Mouse (Mus musculus) v-Abl transformed pro-B cells (cell line): ENCODE measurements around the gene Slc50a1.

Experiments
- in situ Hi-C, 2 experiments: fragments of 400-800 bp; cut with MboI; formaldehyde crosslinking; loops; one replicate each; pipeline ENCODE4 v1.15.1; 2025; ENCODE audit not compliant: unreplicated experiment in 2 of 2

The Slc50a1 gene

DNA sequence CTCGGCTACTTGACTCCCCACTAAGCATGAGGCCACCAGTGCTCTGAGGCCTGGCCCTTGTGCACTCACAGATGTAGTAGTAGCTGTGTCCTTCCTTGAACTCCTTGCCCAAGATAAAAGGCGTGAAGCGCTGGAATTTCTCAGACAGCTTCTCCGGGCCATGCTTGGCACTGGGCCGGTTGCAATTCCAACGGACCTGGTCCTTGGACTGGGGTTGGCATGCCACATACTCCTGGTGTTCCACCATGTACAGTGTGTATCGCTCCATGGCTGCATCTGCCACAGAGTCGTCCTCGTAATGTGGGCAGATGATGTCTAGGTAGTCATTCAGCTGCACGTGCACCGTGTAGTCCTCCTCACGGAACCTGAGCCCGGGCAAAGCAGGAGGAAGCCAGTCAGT is 5.7 kb upstream of the Slc50a1 start:
- in situ Hi-C loops: no loop called here

DNA sequence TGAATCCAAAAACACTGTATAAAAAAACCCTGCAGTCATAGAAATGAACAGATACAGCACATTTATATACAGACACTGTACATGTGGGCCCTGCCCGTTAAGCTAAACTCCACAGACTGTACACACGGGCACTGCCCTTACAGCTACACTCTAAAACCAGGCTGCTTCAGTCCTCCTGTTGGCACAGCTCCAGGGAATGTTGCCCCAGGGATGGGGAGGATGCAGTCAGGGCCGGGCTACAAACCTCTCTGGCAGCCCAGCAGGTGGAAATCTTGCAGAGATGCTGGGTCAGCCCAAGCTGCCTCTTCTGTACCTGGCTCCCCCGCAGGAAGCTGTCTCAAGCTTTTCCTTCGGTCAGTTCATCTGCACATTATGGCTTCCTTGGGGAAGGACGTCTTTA is 1.4 kb upstream of the Slc50a1 start:
- in situ Hi-C loops: no loop called here

DNA sequence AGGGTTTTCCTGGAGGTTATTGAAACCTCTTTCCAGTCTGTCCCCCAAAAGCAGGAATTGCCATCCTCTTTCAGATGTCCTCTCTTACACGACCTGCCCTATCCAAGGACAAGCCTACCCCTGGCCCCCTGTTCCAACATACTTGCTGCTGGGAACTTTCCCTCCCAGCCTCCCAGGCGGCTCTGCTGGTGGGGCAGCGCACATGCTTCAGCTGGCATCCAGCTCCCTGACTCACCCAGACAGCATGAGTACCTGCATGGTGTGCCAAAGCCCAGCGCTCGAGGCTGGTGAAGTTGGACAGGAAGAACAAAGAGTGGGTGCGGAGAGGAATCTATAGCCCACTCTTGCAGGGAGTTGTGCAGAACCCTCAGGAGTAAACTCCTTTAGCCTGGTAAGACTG is 521 bp upstream of the Slc50a1 start:
- in situ Hi-C loops: no loop called here

DNA sequence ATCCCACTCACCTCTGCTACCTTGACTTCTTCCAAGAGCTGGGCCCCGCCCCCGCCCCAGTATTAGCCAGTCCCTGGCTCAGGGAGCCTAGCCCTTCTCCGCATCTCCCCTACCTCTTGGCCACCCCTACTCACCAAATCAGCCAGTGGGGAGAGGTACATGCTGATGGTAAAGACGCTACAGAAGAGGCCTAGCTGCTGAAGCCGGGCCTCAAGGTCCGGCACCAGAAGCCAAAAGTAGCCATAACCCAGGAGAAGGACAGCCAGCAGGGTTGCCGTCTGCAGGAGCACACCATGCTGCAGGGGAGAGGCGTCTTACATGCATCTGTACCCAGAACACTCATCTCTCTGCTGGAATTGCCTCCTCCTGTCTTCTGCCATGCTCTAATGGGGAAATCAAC is 1.5 kb downstream of the Slc50a1 start:
- in situ Hi-C loops: no loop called here

DNA sequence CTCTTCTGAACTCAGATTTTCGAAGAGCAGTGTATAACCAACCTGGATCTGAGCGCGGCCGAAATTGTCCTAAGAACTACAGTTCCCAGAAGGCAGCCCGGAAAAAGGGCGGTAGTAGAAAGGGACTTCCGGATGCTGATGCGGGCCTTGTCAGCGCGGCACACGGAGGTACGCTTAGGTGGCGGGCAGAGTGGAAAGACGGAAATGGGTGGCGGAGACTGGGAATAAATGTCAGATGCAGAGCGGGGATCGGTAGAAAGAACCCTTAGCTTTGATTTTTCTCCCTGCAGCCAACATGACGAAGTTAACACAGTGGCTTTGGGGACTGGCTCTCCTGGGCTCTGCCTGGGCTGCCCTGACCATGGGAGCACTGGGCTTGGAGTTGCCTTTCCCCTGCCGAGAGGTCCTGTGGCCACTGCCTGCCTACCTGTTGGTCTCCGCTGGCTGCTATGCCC is 3.9 kb downstream of the Slc50a1 start:
- in situ Hi-C loops: no loop called here

DNA sequence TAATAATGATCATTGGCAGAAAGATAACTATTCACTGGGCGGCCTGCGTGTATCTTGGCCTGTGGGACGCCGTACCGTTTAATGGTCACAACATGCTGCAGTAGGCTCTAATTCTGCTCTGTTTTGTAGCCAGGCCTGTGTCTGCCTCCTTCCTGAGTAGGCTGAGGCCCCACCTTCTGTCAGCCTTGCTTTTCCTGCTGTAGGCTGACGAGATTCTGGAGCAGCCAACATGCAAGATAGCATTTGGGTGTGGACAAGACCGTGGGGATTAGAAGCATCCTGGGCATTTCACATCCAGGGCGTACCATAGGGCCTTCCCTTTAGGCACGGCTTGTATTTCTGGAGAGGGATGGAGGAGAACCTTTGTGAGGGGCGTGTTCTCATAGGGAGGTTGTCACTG is 8.0 kb downstream of the Slc50a1 start:
- in situ Hi-C loops: no loop called here

DNA sequence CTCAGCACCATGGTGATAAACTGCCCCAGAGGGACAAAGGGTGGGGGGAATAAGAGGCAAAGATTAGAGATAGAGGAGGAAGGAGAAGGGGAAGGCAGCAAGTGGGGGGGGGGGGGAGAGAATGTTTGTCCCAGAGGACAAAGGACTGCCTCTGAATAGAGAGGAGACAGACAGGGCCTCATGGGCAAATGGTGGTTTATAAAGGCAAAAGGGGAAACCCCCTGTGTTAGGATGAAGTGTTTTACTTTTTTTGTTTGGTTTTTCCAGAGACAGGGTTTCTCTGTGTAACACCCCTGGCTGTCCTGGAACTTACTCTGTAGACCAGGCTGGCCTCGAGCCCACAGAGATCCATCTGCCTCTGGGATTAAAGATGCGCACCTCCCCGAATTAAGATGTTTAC is 10.2 kb downstream of the Slc50a1 start:
- in situ Hi-C loops: no loop called here

DNA sequence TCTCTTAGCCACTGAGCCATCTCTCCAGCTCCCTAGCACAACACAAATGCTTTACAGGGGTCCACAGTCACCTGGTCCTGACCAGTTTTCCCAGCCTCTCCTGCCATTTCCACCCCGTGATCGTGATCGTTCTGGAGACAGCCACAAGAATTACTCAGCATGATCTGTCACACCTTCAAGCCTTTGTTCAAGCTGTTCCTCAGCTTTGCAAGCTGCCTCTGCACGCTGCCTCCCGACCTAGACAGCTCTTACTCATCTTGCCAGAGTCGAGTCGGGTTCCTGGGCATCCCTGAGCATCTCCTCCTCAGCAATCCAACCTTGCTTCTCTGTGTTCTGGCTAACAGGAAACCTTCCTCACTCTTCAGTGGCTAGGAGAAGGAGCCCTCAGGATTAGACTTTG is 11.3 kb downstream of the Slc50a1 start, which contains the start of gene Dpm3:
Gene Dpm3, plus strand, starts transcription at position 283 of the 400 bp plus-strand sequence.
- in situ Hi-C loops: no loop called here

DNA sequence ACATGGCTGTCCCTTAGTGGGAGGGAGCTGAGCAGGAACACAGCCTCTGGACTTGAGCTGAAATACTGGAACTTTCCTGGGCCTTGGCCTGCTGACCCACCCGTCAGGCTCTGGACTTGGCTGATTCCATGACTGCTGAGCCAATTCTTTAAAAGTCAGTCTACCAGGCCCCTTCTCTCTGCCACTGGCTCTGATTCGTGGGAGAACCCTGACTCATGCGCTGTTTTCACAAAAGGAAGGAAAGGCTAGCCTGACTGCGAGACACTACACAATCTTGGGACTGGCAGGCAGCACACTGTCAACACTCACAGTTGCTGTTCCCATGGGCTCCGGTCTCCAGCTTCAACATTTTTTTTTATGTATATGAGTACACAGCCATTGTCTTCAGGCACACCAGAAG is 14.2 kb downstream of the Slc50a1 start:
- in situ Hi-C loops: no loop called here

DNA sequence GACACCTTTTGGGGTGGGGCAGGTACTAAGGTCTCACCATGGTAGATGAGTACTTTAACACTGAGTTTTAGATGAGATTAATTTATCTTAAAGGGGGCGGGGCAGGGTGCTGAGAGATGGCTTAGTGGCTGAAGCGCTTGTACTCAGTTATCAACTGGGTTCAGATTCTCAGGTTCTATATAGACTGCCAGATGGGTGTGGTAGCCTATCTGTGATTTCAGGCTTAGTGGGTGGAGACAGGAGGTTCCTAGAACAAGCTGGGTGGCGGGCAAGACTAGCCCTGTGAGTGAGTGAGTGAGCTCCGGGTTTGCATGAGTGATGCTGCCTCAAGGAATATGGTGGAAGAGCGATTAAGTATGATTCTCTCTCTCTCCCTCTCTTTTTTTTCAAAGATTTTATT is 15.4 kb downstream of the Slc50a1 start:
- in situ Hi-C loops: no loop called here

DNA sequence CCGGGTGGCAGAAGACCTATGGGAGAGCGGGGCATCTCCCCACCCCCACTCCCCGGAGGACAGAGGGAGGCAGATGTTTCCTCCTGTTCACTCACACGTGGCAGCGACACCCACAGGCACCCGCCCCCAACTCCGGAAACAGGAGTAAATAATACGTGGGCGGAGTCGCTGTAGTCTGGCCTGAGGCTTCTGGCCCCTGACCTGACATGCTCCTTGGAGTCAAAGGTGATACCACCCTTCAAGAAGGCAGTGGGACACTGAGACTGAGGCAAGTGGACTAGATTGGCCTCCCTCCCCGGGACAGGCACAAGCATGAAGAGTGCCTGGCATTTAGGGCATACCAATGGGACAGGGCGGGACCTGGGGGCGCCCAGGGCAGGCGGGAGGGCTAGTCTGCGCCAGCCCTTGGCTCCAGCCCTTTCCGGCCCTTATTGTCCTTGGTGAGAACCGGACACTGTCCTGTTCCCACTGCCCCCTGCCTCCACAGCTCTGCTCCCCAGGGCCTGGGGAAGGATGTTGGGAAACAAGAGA is 18.9 kb downstream of the Slc50a1 start:
- in situ Hi-C loops: no loop called here

DNA sequence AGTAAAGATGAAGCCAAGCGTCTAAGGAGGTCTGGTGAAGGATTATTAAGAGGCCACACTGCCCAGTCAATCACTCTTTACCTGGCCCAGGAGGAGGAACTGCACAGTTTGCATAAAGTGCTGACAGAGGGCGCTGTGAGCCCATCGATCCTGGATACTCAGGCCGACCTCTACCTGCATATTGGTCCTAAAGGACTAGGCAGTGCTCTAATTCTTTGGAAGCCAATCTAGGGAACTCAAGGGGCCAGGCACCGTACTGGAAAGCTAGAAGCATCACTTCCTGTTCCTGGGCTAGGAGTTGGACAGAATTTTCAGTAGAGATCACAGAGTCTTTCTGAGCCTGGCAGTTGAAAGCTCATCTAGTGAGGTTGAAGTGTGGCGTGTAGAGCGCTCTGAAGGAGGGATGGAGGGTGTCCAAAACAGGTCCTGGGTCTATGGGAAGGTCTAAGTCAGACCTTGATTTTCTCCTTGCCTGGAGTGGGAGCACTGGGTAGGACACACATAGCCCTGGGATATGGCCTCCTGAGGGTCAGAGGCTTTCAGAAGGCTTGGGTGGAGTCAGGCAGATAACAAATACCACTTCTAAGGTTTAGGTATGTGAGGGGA is 19.8 kb downstream of the Slc50a1 start:
- in situ Hi-C loops: no loop called here

DNA sequence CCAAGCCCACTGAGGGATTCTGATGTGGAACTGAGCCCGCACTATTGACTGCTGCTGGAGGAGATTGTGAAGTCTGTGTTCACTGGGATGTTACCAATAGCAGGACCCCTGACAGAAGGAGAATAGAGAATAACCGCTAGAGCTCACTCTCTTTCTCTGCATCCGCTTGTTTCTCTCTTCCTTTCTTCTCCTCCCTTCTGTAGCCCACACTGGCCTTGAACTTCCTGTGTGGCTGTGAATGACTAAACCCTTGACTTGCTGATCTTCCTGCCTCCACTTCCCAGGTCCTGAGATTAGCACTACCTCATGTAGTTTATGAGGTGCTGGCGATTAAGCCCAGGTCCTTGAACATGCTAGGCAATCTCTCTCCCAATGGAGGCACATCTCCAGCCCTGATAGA is 22.9 kb downstream of the Slc50a1 start:
- in situ Hi-C loops: loop anchor here (5.0 to 10.0 kb wide), 4 partner anchors 35 to 527 kb away; partner anchors contain the start of genes Efna1 (in 2 of the 2) and Ube2q1 (in 1 of the 2)

DNA sequence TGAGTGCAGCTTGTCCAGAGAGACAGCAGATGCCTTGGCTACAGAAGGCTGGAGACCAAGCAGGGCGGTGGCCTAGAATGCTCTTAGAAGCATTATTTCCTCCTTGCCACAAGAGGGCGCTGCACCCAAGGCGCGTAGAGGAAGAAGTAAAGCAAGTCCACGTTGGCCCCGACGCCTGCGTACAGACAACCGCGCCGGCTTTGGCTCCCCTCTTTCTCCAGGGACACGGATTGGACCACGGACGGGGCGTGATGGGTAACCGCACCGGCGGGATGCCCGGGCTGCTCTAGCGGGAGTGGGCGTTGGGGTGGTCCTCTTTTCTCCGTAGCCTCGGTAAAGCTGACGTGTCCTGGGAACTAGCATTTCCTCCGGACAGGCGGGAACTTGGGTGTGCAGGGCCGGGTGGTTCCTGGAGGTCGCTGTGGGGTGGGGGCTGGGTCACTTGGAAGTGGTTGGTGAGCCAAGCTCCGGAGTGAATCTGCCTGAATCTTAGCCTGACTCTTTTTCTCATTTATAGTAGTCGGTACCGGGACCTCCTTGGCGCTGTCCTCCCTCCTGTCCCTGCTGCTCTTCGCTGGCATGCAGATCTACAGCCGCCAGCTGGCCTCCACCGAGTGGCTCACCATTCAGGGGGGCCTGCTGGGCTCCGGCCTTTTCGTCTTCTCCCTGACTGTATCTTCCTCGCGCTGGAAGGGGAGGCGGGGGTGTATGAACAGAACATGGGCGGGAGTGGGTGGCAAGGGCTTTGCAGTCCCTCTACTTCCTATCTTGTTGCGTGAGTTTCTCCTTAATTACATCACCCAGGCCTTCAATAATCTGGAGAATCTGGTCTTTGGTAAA is 23.9 kb downstream of the Slc50a1 start, which contains the start of gene Trim46:
Gene Trim46, minus strand, starts transcription at position 49 of the 840 bp plus-strand sequence.
- in situ Hi-C loops: loop anchor here (5.0 to 10.0 kb wide), 4 partner anchors 36 to 528 kb away; partner anchors contain the start of genes Efna1 (in 2 of the 2) and Ube2q1 (in 1 of the 2)

DNA sequence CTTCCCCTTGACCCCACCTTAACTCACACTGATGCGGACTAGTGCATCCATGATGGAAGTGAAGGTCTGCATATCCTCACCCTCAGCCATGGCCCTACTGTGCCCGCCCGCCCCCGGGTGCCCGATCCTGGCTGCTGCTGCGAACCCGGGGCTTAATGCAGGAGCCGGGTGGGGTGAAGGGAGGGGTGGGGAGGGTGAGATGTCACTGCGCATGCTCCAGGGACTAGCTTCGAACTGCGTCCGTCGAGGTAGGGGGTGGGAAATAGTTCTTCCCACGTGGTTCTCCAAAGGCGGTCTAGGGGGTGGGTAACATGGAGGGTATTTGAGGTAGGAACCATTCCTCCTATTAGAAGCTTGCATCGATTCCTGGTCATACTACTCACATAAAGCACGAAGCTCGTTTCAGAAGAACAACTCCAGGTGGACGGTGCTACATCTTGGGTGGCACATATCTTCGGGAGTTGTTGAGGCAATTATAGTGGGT is 24.6 kb downstream of the Slc50a1 start, which contains the start of gene Krtcap2:
Gene Krtcap2, plus strand, starts transcription at position 279 of the 484 bp plus-strand sequence.
- in situ Hi-C loops: loop anchor here (5.0 to 10.0 kb wide), 4 partner anchors 37 to 529 kb away; partner anchors contain the start of genes Efna1 (in 2 of the 2) and Ube2q1 (in 1 of the 2)

DNA sequence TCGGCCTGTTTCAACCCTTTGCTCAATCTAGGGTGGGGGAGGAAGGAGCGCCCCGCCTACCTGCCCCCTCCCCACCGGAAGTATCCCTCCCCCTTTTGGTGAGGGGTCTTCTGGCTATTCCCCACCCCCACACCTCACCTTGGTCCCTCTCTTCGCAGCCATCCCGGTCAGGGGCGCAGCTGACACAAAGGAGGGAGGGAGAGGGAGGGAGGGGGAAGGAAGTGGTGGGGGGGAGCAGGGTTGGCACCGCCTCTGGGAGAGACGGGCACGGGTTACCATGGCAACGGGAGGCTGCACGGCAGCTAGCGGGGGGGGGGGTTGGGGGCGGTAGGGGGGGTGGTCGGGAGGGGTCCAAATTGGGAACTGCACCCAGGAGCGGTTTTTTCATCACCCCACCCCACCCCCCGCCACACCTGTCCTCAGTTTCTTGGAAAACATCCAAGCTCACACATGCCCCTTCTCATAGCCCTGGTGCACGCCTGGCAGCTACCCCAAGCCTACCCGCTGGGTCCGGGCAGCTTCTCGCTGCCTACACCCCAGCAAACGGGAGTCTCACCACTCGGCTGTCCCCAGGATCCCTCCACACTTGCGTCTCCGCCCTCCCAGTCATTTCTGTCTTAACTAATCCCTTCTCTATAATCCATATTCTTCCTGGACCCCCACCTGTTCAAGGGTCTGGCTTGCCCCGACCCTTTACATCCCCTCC is 25.2 kb downstream of the Slc50a1 start:
- in situ Hi-C loops: loop anchor here (5.0 to 10.0 kb wide), 4 partner anchors 37 to 530 kb away; partner anchors contain the start of genes Efna1 (in 2 of the 2) and Ube2q1 (in 1 of the 2)

DNA sequence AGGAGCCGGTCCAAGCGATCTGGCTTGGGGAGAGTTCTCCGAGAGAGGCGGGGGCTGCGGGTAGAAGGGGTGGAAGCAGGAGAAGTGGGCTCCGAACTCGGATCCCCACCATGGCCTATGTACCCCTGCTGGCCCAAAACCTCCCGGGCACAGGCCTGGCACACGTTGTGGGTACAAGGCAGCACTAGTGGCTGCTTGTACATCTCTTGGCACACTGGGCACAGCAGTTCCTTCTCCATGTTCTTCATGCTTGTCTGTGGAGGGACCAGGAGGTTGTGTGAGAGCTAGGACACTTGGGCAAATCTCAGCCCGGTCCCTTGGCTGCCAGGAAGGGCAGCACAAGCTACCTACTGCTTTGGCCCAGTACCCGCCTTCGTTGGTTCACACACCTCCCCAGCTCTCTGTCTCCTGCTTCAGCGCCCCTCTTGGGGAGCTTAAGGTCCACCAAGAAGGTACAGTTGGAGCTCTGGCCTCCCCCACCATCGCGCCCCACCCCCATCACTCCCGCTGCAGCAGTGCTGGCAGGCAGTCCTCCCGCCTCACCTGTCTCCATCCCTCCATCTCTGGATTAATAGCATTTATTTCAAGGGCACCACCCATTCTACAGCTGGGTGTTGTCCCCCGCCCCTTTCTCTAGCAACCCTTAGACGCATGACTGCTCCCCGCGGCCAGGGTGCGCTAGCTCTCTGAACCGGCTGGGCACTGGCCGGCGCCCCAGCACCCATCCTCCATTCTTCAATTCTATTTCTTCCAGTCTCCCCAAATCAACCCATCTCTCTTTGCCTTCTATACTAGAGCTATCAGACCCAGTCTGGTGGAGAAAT is 26.0 kb downstream of the Slc50a1 start:
- in situ Hi-C loops: loop anchor here in 1 of 2 experiments (10.0 kb wide), 2 partner anchors 240 to 530 kb away; partner anchors contain the start of gene Ube2q1

DNA sequence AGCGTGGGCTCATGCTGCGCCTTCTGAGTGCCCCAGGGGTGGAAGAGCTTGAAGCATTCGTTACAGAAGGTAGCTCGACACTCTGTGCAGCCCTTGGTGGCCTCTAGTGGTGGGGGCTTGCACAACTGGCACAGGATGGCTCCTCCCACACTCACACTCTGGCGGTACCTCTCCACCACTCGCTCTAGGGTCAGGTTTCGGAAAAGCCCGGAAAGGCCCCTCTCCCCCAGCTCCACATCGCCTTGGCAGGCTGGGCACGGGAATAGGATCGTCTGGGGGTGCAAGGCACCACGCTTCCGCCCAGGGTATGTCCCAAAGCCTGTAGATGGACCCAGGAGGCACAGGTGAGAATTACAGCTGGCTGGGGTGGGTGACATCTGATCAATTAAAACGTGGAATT is 26.8 kb downstream of the Slc50a1 start:
- in situ Hi-C loops: loop anchor here in 1 of 2 experiments (10.0 kb wide), 2 partner anchors 241 to 531 kb away; partner anchors contain the start of gene Ube2q1

DNA sequence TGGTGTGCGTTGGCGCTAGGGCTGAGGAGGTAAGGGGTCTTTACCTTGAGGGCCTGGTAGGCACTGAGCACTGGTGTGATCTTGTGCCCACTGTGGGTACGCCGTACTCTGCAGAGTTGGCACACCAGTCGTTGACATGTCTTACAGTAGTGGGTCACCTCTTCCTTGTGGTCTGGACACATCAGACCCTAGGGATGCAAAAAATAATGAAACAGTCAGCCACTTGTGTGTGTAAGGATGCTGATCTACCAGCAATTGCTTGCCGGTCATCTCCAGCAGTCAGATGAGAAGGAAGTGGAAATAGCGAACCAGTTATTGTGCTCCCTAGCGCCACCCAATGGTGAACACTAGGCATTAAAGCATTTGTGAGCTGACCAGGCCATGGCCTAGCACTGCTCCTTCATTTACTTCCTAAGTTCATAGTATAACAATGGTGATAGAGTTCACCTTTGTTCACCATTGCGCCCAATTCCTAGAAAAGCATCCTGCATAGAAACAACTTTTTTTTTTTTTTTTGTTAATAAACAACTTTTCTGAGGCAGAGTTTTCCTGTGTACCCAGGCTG is 28.0 kb downstream of the Slc50a1 start:
- in situ Hi-C loops: loop anchor here in 1 of 2 experiments (10.0 kb wide), 2 partner anchors 242 to 532 kb away; partner anchors contain the start of gene Ube2q1
